Mouse (Mus musculus) limb, embryonic 14.5 days (tissue): Measurements from ENCODE around the gene Ckm. TPM values are rescaled to one million over a fixed set of nuclear protein-coding genes. Genes with fewer than 3 reads are reported as not detected.

Source experiments
- ATAC-seq: fragments of 200-750 bp; cut with Nextera tagmentation; 2 replicates; pipeline ENCODE4 v1.8.0; 2017; ENCODE audit warnings: low read depth, moderate number of reproducible peaks, moderate TSS enrichment; ENCODE audit not compliant: low FRiP score
- DNase-seq: peaks from one replicate; pipeline ENCODE4 v3.0.0-alpha.2; 2015; ENCODE audit warnings: low spot score
- H3K27ac ChIP-seq: fragments of 300-500 bp; sonication (generic); replicated peaks from 2 replicates; pipeline ENCODE4 v1.5.1; 2014; ENCODE audit warnings: low read depth, mild to moderate bottlenecking, low read length, moderate library complexity, mixed read lengths
- H3K27me3 ChIP-seq: fragments of 300-500 bp; sonication (generic); 2 replicates; pipeline ENCODE4 v1.6.1; 2014; ENCODE audit warnings: low read length, mixed read lengths; ENCODE audit not compliant: control insufficient read depth, insufficient read depth
- H3K36me3 ChIP-seq: fragments of 300-500 bp; sonication (generic); 2 replicates; pipeline ENCODE4 v1.6.1; 2014; ENCODE audit warnings: mild to moderate bottlenecking, low read length, moderate library complexity, mixed read lengths; ENCODE audit not compliant: control insufficient read depth, insufficient read depth
- H3K4me1 ChIP-seq: fragments of 300-500 bp; sonication (generic); 2 replicates; pipeline ENCODE4 v1.6.1; 2014; ENCODE audit warnings: antibody characterized with exemption, low read length, mixed read lengths; ENCODE audit not compliant: control insufficient read depth, insufficient read depth
- H3K4me2 ChIP-seq: fragments of 300-500 bp; sonication (generic); replicated peaks from 2 replicates; pipeline ENCODE4 v1.6.1; 2014; ENCODE audit warnings: low read depth, mild to moderate bottlenecking, low read length, moderate library complexity; ENCODE audit not compliant: severe bottlenecking
- H3K4me3 ChIP-seq: fragments of 300-500 bp; sonication (generic); replicated peaks from 2 replicates; pipeline ENCODE4 v1.5.1; 2014; ENCODE audit warnings: low read length
- H3K9ac ChIP-seq: fragments of 300-500 bp; sonication (generic); 2 replicates; pipeline ENCODE4 v1.6.1; 2014; ENCODE audit warnings: mild to moderate bottlenecking, low read depth, low read length, moderate library complexity; ENCODE audit not compliant: severe bottlenecking
- H3K9me3 ChIP-seq: fragments of 300-500 bp; sonication (generic); 2 replicates; pipeline ENCODE4 v1.6.1; 2016; ENCODE audit warnings: low read length; ENCODE audit not compliant: control insufficient read depth
- POLR2A ChIP-seq: fragments of 200-500 bp; IDR thresholded peaks from 2 replicates; pipeline ENCODE4 v1.8.0; 2012; ENCODE audit warnings: inconsistent platforms, mild to moderate bottlenecking, moderate library complexity, borderline replicate concordance; ENCODE audit not compliant: insufficient read depth, insufficient read length; ENCODE audit errors: extremely low read depth
- WGBS: fragments of 180-500 bp; shearing (Covaris S2); extraction: QIAGEN DNeasy Blood & Tissue Kit; methylation state at CpG from one replicate; pipeline ENCODE4 v1.1.7; 2014; 5-methylcytosine and 5-hydroxymethylcytosine counted together
- polyA plus RNA-seq, 2 experiments: library from polyadenylated mRNA; depleted of rRNA in 1 of 2; stranded (reverse) in 1 of 2; unstranded in 1 of 2; fragments of >200 nt; fragmentation: Nextera tagmentation in 1 of 2; extraction: Ambion mirVana in 1 of 2; gene quantifications; 2 replicates each; pipeline versions ENCODE4 v1.2.1 to v1.2.3; 2012 to 2014

Gene Ckm
- polyA plus RNA-seq, 2 experiments, result 91.5 to 125 TPM

- WGBS, result 92% methylated on average over 9 of the region's 9 CpGs
- ATAC-seq (no peak), DNase-seq (no peak)
- H3K4me1 ChIP-seq, result no peaks in the 10 kb centered on the region
- no peaks in the 10 kb centered on the region for H3K27me3 ChIP-seq
- H3K36me3 ChIP-seq, result peaks cover 84% of the 10 kb centered on the region
- H3K4me2 ChIP-seq, result no peak overlapping the region
- no peak overlapping the region for H3K9ac ChIP-seq
- no peaks in the 10 kb centered on the region for H3K9me3 ChIP-seq
- H3K27ac ChIP-seq, result no peak overlapping the region
- TF ChIP-seq POLR2A, result no peak
- H3K4me3 ChIP-seq, result no peak overlapping the region
Observed at GRCm38 (mm10) chr7:19441448-19442091, 37.0 kb downstream of the Ckm start.

GRCm38 (mm10) chr7:19443344-19443743 lies 38.8 kb downstream of the Ckm start:
- Histone ChIP-seq H3K27ac (no peak overlapping the region), H3K36me3 (peaks cover 84% of the 10 kb centered on the region), H3K4me1 (no peaks in the 10 kb centered on the region), H3K27me3 (no peaks in the 10 kb centered on the region), H3K9ac (no peak overlapping the region), H3K4me3 (no peak overlapping the region), H3K9me3 (no peaks in the 10 kb centered on the region), H3K4me2 (no peak overlapping the region)
- DNase-seq, result peak; percentile 84
- WGBS, result 25% methylated on average over 3 of the region's 3 CpGs
- peak; percentile 53; the same call in 1 of the 2 replicates for ATAC-seq
- TF ChIP-seq POLR2A, result no peak

GRCm38 (mm10) chr7:19444801-19445200 lies 40.2 kb downstream of the Ckm start:
- Histone ChIP-seq H3K9ac (no peak overlapping the region), H3K4me1 (no peaks in the 10 kb centered on the region), H3K4me3 (no peak overlapping the region), H3K9me3 (no peaks in the 10 kb centered on the region), H3K4me2 (no peak overlapping the region), H3K36me3 (peaks cover 95% of the 10 kb centered on the region), H3K27ac (no peak overlapping the region), H3K27me3 (no peaks in the 10 kb centered on the region)
- DNase-seq, result no peak
- no peak for ATAC-seq
- TF ChIP-seq POLR2A, result no peak
- 78% methylated on average over 11 of the region's 12 CpGs for WGBS

DNA sequence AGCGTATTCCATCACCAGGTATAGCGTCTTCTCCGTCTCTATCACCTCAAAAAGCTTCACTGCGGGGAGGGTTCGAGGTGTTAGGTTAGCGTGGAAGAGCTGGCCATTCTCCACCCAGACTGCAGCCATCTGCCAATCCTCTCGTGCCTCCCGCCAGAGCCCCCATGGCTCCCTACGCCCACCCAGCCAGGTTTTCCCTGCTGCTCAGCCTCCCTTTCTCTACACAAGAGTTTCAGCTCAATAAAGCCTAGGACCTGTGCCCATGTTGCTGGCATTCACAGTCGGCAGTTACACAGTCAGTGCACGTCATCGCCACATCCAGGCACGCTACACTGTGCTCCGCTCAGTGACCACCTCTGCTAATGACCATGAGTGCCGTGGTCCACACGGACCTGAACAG lies 43.1 kb downstream of the Ckm start:
- 93% methylated on average over 16 of the region's 16 CpGs for WGBS
- no peaks in the 10 kb centered on the region for H3K27me3 ChIP-seq
- no peak overlapping the region for H3K9ac ChIP-seq
- no peaks in the 10 kb centered on the region for H3K4me1 ChIP-seq
- no peak overlapping the region for H3K4me2 ChIP-seq
- peaks cover 91% of the 10 kb centered on the region for H3K36me3 ChIP-seq
- no peak for ATAC-seq
- no peak overlapping the region for H3K4me3 ChIP-seq
- no peak for DNase-seq
- no peaks in the 10 kb centered on the region; the same call in 1 of the 2 replicates for H3K9me3 ChIP-seq
- no peak for TF ChIP-seq POLR2A
- H3K27ac ChIP-seq, result no peak overlapping the region

GRCm38 (mm10) chr7:19449165-19449564 lies 44.6 kb downstream of the Ckm start:
- 93% methylated on average over 12 of the region's 12 CpGs for WGBS
- Histone ChIP-seq H3K27ac (no peak overlapping the region), H3K4me2 (no peak overlapping the region), H3K9ac (no peak overlapping the region), H3K4me1 (no peaks in the 10 kb centered on the region), H3K4me3 (no peak overlapping the region), H3K9me3 (no peaks in the 10 kb centered on the region; the same call in 1 of the 2 replicates), H3K27me3 (no peaks in the 10 kb centered on the region), H3K36me3 (peaks cover 83% of the 10 kb centered on the region)
- DNase-seq (no peak), ATAC-seq (no peak)
- TF ChIP-seq POLR2A, result no peak

GRCm38 (mm10) chr7:19455186-19455585 lies 50.6 kb downstream of the Ckm start:
- peaks cover 35% of the 10 kb centered on the region for H3K36me3 ChIP-seq
- no peak for TF ChIP-seq POLR2A
- no peak overlapping the region for H3K9ac ChIP-seq
- H3K27ac ChIP-seq, result no peak overlapping the region
- WGBS, result 98% methylated on average over 4 of the region's 4 CpGs
- H3K9me3 ChIP-seq, result no peaks in the 10 kb centered on the region; the same call in 1 of the 2 replicates
- H3K4me2 ChIP-seq, result no peak overlapping the region
- no peaks in the 10 kb centered on the region for H3K27me3 ChIP-seq
- ATAC-seq (no peak), DNase-seq (no peak)
- peaks cover 14% of the 10 kb centered on the region; the same call in 1 of the 2 replicates for H3K4me1 ChIP-seq
- no peak overlapping the region for H3K4me3 ChIP-seq
